Mouse (Mus musculus) megakaryocyte progenitor cell, adult 5-6 weeks (primary cell): ENCODE data around the gene Tmem97. TPM values are rescaled to one million over a fixed set of nuclear protein-coding genes. Genes with fewer than 3 reads are reported as not detected.

Source experiments
- ATAC-seq: replicated peaks from 2 replicates; pipeline ENCODE4 v1.8.0; 2016; ENCODE audit warnings: mild to moderate bottlenecking, moderate TSS enrichment, inconsistent platforms; ENCODE audit not compliant: poor library complexity
- total RNA-seq, 2 experiments: library from RNA; stranded (forward) in 1 of 2; stranded (reverse) in 1 of 2; fragments of 157-497, 149-512 nt in 1 of 2; fragments of 200-1000 nt in 1 of 2; gene quantifications; 2 replicates each; pipeline versions ENCODE4 v1.2.3 to v1.2.4; 2015 to 2017

The Tmem97 gene
- total RNA-seq, 2 experiments from 2014 or later: 77.5 to 108 TPM

DNA sequence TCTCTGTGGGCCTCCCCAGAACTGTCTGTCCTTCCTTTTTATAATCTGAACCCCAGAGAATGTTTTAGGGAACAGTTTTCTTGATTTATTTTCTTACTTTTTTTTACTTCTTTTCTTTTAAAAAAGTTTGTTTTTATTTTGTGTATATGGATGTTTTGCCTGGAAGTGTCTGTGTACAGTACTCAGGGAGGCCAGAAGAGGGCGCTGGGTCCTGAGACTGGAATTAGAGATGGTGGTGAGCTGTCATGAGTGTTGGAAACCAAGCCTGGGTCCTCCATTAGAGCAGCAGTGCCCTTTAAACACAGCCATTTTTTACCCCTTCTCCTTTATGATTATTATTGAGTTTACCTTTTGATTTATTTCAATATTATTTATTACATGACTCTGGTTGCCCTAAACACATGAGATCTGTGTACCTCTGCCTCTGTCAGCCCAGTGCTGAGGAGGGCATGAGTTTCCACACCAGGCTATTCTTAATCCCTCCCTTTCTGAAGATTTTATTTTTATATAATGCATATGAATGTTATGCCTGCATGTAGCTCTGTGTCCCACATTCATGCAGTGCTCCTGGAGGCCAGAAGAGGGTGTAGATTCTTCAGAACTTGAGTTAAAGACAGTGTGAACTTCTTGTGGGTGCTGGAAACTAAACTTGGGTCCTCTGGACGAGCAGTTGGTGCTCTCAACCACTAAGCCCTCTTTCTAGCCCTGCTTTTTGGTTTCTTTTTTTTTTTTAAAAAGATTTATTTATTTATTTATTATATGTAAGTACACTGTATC is 34.8 kb downstream of the Tmem97 start:
- peak; percentile 47; the same call in 1 of the 2 replicates for ATAC-seq

DNA sequence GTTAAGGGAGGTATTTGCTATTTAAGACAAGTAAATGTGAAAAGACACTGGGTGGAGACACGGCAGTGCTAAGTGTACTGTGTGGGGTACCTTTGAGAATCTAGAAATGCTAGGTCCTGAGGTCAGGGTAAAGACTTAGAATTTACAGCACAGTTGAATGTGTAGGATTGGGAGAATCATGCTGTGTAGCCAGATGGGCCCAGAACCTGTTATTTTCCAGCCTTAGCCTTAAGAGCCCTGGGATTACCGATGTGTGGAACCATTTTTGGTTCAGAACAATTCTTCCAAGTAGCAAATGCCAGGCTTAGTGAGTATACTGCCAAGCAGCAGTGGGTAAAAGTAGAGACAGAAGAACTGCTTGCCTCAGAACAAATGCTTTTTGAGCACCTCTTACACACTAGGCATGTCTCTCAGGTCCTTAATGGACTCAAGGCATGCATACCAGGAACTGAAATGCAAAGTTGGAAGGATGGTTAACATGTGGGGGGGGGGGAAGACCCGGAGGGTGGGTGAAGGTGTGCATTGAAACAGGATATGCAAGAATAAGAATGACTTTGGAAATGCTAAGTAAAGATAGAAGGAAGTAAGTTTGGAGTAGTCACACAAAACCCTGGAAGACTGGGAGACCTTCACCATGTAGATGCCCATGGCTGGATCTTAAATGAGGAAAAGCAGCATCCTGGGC is 37.3 kb downstream of the Tmem97 start:
- ATAC-seq: no peak

DNA sequence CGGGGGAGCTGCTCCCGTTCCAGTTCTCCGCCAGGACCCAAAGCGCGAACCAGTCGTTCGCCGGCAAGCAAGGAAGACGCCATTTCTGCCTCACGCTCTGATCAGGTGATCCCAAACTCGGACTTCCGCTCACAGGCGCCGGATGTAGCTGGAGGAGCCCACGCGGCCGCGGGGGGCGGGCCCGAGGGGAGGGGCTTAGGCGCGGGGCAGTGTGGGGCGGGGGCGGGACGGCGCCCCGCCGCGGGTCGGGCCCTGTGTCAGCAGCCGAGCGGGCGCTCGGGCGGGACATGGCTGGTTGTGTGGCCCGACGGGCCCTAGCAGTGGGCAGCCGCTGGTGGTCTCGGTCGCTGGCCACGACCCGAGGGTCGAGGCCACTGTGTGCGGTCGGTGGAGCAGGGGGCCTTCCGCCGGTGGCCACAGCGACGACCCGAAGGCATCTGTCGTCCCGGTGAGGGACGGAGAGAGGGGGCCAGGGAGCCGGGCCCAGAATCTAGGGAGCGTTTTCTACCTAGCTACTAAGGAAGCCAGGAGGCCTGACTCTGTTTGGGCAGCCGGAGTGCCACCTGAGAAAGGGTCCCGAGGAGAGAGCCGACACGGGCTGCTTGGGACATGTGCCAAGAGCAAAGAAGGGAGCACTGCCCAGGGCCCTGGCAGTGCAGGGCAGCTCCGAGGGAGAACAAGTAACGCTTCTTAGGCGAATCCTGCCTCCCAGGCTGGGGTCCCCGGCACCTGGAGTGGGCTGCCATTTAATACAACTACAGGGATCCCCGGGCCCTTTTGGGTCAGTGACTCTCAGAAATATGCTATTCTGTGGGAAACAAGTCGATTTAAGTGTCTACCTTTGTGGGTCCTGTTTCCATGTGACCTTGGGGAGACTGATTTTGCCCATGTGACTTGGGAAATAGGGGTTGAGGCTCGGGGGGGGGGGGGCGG is 38.3 kb downstream of the Tmem97 start, which contains the start of the genes Tmem199 and Poldip2:
Gene Tmem199 (minus strand): TSS at position 148 of the 933 bp plus-strand sequence.
Gene Poldip2 (plus strand): TSS at position 169 of the 933 bp plus-strand sequence.
- peak; percentile 97 for ATAC-seq

DNA sequence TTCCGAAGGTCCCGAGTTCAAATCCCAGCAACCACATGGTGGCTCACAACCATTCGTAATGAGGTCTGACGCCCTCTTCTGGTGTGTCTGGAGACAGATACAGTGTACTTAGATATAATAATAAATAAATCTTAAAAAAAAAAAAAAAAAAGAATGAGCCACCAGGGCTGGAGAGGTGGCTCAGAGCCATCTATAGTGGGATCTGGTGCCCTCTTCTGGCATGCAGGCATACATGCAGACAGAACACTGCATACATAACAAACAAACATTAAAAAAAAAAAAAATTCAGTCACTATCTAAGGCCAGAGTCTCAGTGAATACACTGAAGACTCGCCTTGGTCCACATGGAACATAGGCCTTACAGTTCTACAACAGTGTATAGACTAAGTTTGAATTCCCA is 41.4 kb downstream of the Tmem97 start:
- ATAC-seq: peak; percentile 39; the same call in 1 of the 2 replicates

DNA sequence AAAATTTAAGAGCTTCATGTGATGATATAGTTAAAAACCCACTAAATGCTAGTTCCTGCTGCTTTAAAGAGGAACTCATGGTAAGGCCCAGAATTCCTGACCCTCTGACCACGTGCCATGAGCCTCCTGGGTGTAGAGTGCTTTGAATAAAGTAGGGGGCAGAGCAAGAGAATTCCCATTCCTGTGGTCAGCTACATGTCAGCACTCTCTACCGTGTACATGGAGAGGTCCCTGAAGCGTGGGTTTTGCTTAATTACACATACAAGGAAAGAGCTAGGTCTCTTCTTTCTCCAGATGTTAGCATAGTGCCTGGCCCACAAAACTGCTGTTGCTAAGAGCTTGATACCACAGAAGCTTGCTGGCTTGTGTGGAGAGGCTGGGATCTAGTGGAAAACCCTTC is 45.1 kb downstream of the Tmem97 start:
- no peak for ATAC-seq

DNA sequence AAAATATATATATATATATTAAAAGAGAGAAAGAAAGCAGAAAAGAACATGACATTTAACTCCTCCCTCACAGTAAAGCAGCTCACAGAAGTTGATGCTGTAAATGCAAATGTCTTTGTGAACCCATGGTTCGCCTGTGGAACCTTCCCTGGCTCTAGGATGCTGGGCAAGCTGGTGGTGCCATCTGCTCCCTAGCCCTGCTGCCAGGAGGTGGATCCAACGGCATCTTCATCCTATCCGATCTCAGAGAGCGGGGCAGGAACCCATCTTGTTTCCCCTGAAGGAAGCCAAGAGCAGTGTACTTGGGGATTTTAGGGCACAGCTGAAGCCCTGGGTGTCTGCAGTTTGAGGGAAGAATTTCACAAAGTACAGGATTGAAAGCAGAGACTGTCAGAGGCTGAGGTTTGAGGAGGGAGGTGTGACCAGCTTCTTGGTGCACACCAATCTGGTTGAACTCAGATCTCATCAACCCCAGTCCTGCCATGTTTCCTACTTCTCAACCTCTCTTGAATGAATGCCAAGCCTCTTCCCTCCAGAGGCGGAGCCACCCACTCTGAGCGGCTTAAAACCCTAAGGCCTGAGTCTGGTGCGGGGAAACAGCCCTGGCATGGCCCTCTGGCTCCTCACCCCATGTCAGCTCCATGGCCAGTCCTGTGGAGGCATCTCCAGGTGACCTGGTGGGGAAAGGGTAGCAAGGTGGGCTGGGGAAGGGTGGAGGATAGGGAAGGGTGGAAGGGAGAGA is 47.5 kb downstream of the Tmem97 start, which contains the start of gene Sebox:
Gene Sebox (plus strand): TSS at position 539 of the 742 bp plus-strand sequence.
- ATAC-seq: no peak

DNA sequence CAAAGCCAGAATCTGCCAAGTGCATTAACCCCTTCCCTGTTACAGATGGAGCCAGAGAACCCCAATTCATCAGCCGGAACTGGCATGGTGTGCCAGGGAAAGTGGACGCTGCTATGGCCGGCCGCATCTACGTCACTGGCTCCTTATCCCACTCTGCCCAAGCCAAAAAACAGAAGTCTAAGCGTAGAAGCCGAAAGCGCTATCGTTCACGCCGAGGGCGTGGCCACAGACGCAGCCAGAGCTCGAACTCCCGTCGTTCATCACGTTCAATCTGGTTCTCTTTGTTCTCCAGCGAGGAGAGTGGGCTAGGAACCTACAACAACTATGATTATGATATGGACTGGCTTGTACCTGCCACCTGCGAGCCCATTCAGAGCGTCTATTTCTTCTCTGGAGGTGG is 49.0 kb downstream of the Tmem97 start:
- no peak for ATAC-seq

DNA sequence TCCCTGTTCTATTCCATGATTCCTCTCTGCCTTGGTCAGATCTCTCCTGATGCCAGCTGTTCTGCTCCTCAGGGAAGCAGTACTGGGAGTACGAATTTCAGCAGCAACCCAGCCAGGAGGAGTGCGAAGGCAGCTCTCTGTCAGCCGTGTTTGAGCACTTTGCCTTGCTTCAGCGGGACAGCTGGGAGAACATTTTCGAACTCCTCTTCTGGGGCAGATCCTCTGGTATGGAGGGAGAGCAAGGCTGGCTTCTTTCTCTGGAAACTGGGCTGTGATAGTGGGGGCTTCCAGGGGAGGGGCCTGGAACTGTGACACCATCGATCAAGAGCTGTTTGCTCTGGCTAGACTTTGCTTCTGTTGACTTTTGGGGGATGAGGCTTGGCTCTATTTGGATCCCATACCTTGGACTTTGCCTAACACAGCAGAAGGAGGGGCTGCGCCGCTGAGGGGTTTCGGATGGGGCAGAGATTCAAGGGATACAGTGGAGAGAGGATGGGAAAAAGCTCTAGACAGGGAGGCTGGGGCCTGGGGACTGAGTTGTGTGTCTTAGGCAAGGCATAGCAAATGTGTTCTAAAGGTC is 49.9 kb downstream of the Tmem97 start:
- ATAC-seq: no peak

DNA sequence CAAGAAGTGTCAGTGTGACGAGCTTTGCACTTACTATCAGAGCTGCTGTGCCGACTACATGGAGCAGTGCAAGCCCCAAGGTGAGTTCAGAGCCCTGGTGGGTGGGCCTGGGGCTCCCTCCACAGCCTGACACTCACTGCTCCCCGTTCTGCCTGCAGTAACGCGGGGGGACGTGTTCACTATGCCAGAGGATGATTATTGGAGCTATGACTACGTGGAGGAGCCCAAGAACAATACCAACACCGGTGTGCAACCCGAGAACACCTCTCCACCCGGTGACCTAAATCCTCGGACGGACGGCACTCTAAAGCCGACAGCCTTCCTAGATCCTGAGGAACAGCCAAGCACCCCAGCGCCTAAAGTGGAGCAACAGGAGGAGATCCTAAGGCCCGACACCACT is 51.0 kb downstream of the Tmem97 start:
- no peak for ATAC-seq

DNA sequence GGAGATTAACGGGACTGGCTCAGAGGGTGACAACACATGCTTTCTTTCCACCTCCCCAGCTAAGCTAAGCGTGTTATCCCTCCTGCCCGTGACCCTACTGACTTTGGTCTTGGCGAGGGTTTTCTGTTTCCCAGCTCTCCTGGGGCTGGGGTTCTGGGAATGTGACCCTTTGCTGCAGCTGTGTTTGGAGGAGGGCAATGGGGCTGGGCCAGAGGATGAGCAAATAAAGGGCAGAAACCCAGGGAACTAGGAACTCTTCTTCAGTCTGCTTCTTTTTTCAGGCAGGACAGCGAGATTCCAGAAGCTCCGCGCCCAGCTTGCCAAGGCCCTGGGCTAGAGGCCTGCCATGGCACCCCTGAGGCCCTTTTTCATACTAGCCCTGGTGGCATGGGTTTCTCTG is 51.6 kb downstream of the Tmem97 start, which contains the start of gene Vtn:
Gene Vtn (plus strand): TSS at position 88 of the 400 bp plus-strand sequence.
- ATAC-seq: no peak

DNA sequence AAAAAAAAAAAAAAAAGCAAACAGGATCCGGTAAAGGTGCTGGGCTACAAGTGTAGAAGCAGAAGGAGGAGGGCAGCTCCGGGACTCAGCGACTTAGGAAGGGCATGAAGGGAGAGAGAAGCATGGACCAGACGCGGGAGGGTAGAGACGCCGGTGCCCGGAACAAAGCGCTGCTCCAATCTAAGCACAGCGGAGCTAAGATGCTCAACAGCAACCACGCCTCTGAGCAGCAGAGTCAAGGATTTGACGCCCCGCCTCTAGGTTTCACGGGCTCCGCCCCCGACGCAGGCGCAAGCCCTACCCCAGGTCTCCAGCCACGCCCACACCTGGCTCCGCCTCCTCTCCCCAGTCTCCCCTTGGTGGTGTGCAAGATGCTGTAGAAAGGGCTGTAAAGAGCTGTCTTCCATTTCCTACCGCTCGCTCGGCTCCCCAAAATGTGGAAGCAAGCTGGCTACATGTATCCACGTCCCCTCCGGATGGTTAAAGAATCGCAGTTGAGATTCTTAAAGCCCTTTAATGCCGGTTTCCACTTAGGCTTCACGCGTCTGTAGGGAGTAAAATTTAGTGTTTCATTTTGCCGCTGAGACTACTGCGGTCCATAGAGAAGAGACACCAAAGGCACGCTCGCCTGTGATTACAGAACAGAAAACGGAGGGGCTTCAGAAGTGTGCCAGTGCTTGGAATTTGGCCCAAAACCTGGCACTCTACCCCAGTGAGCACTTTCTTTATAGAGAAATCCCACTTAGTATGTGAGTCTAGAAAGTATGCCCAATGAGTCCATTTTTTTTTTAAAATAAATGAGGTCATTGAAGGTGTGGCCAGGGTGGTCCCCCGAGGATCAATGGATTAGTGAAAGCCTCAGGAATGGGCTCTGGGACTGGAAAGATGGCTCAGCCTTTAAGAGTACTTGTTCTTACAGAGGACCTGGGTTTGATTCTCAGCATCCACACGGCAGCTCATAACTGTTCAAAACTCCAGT is 52.7 kb downstream of the Tmem97 start, which contains the start of gene Sarm1:
Gene Sarm1 (minus strand): TSS at position 211 of the 979 bp plus-strand sequence.
- peak; percentile 99 for ATAC-seq

DNA sequence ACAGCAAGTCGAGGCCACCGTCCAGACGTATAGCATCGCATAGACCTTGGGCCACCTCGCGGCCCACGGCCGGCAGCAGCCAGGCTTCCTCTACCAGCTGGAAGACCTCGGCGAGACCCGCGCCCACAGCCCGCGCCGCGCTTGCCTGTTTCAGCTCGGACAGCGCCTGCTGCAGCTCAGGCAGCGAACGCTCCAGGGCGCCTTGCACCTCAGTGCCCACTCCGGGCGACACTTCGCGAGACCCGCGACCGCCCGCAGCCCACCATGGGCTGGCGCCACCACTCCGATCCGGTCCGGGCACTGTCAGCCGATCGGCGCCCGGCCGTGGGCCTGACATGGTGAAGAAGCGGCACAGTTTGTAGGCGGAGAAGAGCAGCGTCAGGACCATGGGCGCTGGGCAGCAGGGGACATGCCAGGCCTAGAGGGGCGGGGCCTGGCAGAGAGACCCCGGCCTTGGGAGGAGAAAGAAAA is 53.5 kb downstream of the Tmem97 start:
- no peak for ATAC-seq

DNA sequence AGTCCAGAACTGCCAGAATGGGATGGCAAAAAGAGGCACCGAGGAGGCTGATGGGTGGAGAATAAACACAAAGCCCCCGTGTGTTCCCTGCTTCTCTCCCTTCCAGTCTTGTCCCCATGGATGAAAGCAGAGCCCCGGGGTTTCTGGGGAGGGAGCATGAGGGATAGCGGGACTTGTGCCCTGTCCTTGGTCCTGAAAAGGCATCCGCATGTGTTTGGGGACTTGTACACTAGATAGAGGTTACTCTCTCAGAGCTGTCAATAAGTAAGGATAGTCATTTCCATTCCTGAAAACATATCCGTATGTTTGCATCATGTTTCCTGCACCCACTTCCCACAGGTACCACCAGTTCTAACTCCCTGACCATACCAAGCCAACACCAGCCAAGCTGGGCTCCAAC is 54.7 kb downstream of the Tmem97 start:
- ATAC-seq: 0 out of 2 replicates have a peak, but pooled peaks have one; percentile 33

Other genes starting within 250 kb of the Tmem97 start
- gene Spag5, start 249.2 kb downstream of the Tmem97 start, total RNA-seq (2015): 27.0 and 30.0 TPM in 2 replicates
- 52.6 and 54.0 TPM in 2 replicates for gene Spag5, start 249.2 kb downstream of the Tmem97 start, total RNA-seq (2017)
- 0.15 and 1.0 TPM in 2 replicates for gene Aldoc, start 227.8 kb downstream of the Tmem97 start, total RNA-seq (2015)
- 0.17 and 0.54 TPM in 2 replicates for gene Aldoc, start 227.8 kb downstream of the Tmem97 start, total RNA-seq (2017)
- gene Pigs, start 222.4 kb downstream of the Tmem97 start, total RNA-seq (2015): 25.6 and 28.6 TPM in 2 replicates
- 13.3 and 15.6 TPM in 2 replicates for gene Pigs, start 222.4 kb downstream of the Tmem97 start, total RNA-seq (2017)
- gene Unc119, start 207.3 kb downstream of the Tmem97 start, total RNA-seq (2015): 27.2 and 34.4 TPM in 2 replicates
- 25.7 and 29.2 TPM in 2 replicates for gene Unc119, start 207.3 kb downstream of the Tmem97 start, total RNA-seq (2017)
- gene Foxn1, start 164.2 kb downstream of the Tmem97 start, total RNA-seq (2015): not detected in 2 replicates
- gene Foxn1, start 164.2 kb downstream of the Tmem97 start, total RNA-seq (2017): not detected in 2 replicates
- gene Slc13a2, start 128.6 kb downstream of the Tmem97 start, total RNA-seq (2015): 0.10 and 1.0 TPM in 2 replicates
- 0.04 and 0.44 TPM in 2 replicates for gene Slc13a2, start 128.6 kb downstream of the Tmem97 start, total RNA-seq (2017)
- 2.4 and 2.7 TPM in 2 replicates for gene Slc46a1, start 85.1 kb downstream of the Tmem97 start, total RNA-seq (2015)
- 1.8 and 5.8 TPM in 2 replicates for gene Slc46a1, start 85.1 kb downstream of the Tmem97 start, total RNA-seq (2017)
- gene Sarm1, start 53.0 kb downstream of the Tmem97 start, total RNA-seq (2015): 0.17 and 0.24 TPM in 2 replicates
- gene Sarm1, start 53.0 kb downstream of the Tmem97 start, total RNA-seq (2017): 0.08 TPM in 1 of 2 replicates, not detected in the other
- gene Vtn, start 51.7 kb downstream of the Tmem97 start, total RNA-seq (2015): not detected in 2 replicates
- gene Vtn, start 51.7 kb downstream of the Tmem97 start, total RNA-seq (2017): not detected in 2 replicates
- gene Sebox, start 47.3 kb downstream of the Tmem97 start, total RNA-seq (2015): not detected in 2 replicates
- not detected in 2 replicates for gene Sebox, start 47.3 kb downstream of the Tmem97 start, total RNA-seq (2017)
- gene Tmem199, start 38.6 kb downstream of the Tmem97 start, total RNA-seq (2015): 20.9 and 26.7 TPM in 2 replicates
- 27.5 and 34.4 TPM in 2 replicates for gene Tmem199, start 38.6 kb downstream of the Tmem97 start, total RNA-seq (2017)
- gene Poldip2, start 38.6 kb downstream of the Tmem97 start, total RNA-seq (2015): 57.5 and 59.2 TPM in 2 replicates
- 59.2 and 77.8 TPM in 2 replicates for gene Poldip2, start 38.6 kb downstream of the Tmem97 start, total RNA-seq (2017)
- 8.9 and 9.3 TPM in 2 replicates for gene Tnfaip1, start 14.4 kb downstream of the Tmem97 start, total RNA-seq (2015)
- 4.2 and 5.5 TPM in 2 replicates for gene Tnfaip1, start 14.4 kb downstream of the Tmem97 start, total RNA-seq (2017)
- gene Ift20, start 14.4 kb downstream of the Tmem97 start, total RNA-seq (2015): 112 and 130 TPM in 2 replicates
- 158 and 160 TPM in 2 replicates for gene Ift20, start 14.4 kb downstream of the Tmem97 start, total RNA-seq (2017)
- 15.8 and 19.5 TPM in 2 replicates for gene Nlk, start 146.6 kb upstream of the Tmem97 start, total RNA-seq (2015)
- gene Nlk, start 146.6 kb upstream of the Tmem97 start, total RNA-seq (2017): 16.6 and 21.6 TPM in 2 replicates
- gene Ccnq, start 201.0 kb upstream of the Tmem97 start, total RNA-seq (2015): 36.4 and 39.5 TPM in 2 replicates
- gene Ccnq, start 201.0 kb upstream of the Tmem97 start, total RNA-seq (2017): 24.3 and 30.1 TPM in 2 replicates